In genomic region chr7:66387419-66387812, GRCm38 (mm10) we compare ENCODE assay signal across 8 mouse cellular contexts. TPM values are rescaled to one million over a fixed set of nuclear protein-coding genes. Genes with fewer than 3 reads are reported as not detected.
DNase-seq lines count a peak whose midpoint lies in the region; ATAC-seq lines count a peak whose summit lies in the region.

No protein-coding gene starts in this region.

- no peaks in the 10 kb centered on the region for H3K9me3 ChIP-seq in kidney, embryonic 16.5 days (ENCODE audit: low read length)
- H3K9me3 ChIP-seq in embryonic facial prominence, embryonic 12.5 days: no peaks in the 10 kb centered on the region
- H3K9me3 ChIP-seq in hindbrain, embryonic 15.5 days: no peaks in the 10 kb centered on the region
- no peaks in the 10 kb centered on the region for H3K9me3 ChIP-seq in midbrain, embryonic 11.5 days (ENCODE audit: control insufficient read depth, low read length)

- H3K4me3 ChIP-seq in kidney, embryonic 16.5 days (ENCODE audit: low read length): peak overlapping the region; percentile 80
- peak overlapping the region; percentile 66 for H3K4me3 ChIP-seq in embryonic facial prominence, embryonic 12.5 days
- H3K4me3 ChIP-seq in hindbrain, embryonic 15.5 days: peak overlapping the region; percentile 56
- H3K4me3 ChIP-seq in midbrain, embryonic 11.5 days (ENCODE audit: low read depth, low read length): peak overlapping the region; percentile 44

- ATAC-seq in kidney, embryonic 16.5 days (ENCODE audit: low FRiP score, low TSS enrichment): peak; percentile 1; the same call in 1 of the 2 replicates
- 0 out of 2 replicates have a peak, but pooled peaks have one; percentile 18 for ATAC-seq in embryonic facial prominence, embryonic 12.5 days (ENCODE audit: insufficient number of reproducible peaks, insufficient read depth, low FRiP score, low TSS enrichment)
- ATAC-seq in hindbrain, embryonic 15.5 days (ENCODE audit: low FRiP score, low read depth): no peak; the same call in 1 of the 2 replicates
- peak; percentile 40; the same call in 1 of the 2 replicates for ATAC-seq in midbrain, embryonic 11.5 days (ENCODE audit: low FRiP score)

- peak overlapping the region; percentile 90 for H3K4me2 ChIP-seq in kidney, embryonic 16.5 days (replicated peaks; ENCODE audit: low read depth, low read length)
- peak overlapping the region; percentile 73 for H3K4me2 ChIP-seq in embryonic facial prominence, embryonic 12.5 days (replicated peaks)
- peak overlapping the region; percentile 98 for H3K4me2 ChIP-seq in hindbrain, embryonic 15.5 days
- peak overlapping the region; percentile 84 for H3K4me2 ChIP-seq in midbrain, embryonic 11.5 days

- H3K36me3 ChIP-seq in kidney, embryonic 16.5 days (ENCODE audit: insufficient read depth, low read length): no peaks in the 10 kb centered on the region
- no peaks in the 10 kb centered on the region for H3K36me3 ChIP-seq in embryonic facial prominence, embryonic 12.5 days
- H3K36me3 ChIP-seq in hindbrain, embryonic 15.5 days: no peaks in the 10 kb centered on the region
- H3K36me3 ChIP-seq in midbrain, embryonic 11.5 days (ENCODE audit: control insufficient read depth, insufficient read depth, low read length): no peaks in the 10 kb centered on the region

- peaks cover 7% of the 10 kb centered on the region; the same call in 1 of the 2 replicates for H3K4me1 ChIP-seq in kidney, embryonic 16.5 days (ENCODE audit: insufficient read depth, low read length)
- H3K4me1 ChIP-seq in embryonic facial prominence, embryonic 12.5 days: no peaks in the 10 kb centered on the region
- H3K4me1 ChIP-seq in hindbrain, embryonic 15.5 days (replicated peaks): peaks cover 18% of the 10 kb centered on the region
- H3K4me1 ChIP-seq in midbrain, embryonic 11.5 days (ENCODE audit: control insufficient read depth, insufficient read depth, low read length): peaks cover 4% of the 10 kb centered on the region; the same call in 1 of the 2 replicates

- H3K27ac ChIP-seq in kidney, embryonic 16.5 days (ENCODE audit: low read length): peak overlapping the region; percentile 62
- no peak overlapping the region for H3K27ac ChIP-seq in embryonic facial prominence, embryonic 12.5 days
- peak overlapping the region; percentile 7; the same call in 1 of the 2 replicates for H3K27ac ChIP-seq in hindbrain, embryonic 15.5 days (replicated peaks)
- no peak overlapping the region for H3K27ac ChIP-seq in midbrain, embryonic 11.5 days (ENCODE audit: low read depth, low read length)

- 2% methylated on average over 13 of the region's 13 CpGs for WGBS in kidney, embryonic 16.5 days
- under 1% methylated on average over 13 of the region's 13 CpGs for WGBS in embryonic facial prominence, embryonic 12.5 days
- 1% methylated on average over 13 of the region's 13 CpGs for WGBS in hindbrain, embryonic 15.5 days
- 2% methylated on average over 13 of the region's 13 CpGs for WGBS in midbrain, embryonic 11.5 days

- peak overlapping the region; percentile 92 for H3K9ac ChIP-seq in kidney, embryonic 16.5 days (replicated peaks; ENCODE audit: low read length)
- H3K9ac ChIP-seq in embryonic facial prominence, embryonic 12.5 days: peak overlapping the region; percentile 81
- peak overlapping the region; percentile 53; the same call in 1 of the 2 replicates for H3K9ac ChIP-seq in hindbrain, embryonic 15.5 days
- H3K9ac ChIP-seq in midbrain, embryonic 11.5 days (ENCODE audit: low read length): peak overlapping the region; percentile 54

- no peaks in the 10 kb centered on the region for H3K27me3 ChIP-seq in kidney, embryonic 16.5 days (ENCODE audit: insufficient read depth, low read length)
- no peaks in the 10 kb centered on the region for H3K27me3 ChIP-seq in embryonic facial prominence, embryonic 12.5 days
- peaks cover 8% of the 10 kb centered on the region; the same call in 1 of the 2 replicates for H3K27me3 ChIP-seq in hindbrain, embryonic 15.5 days
- no peaks in the 10 kb centered on the region for H3K27me3 ChIP-seq in midbrain, embryonic 11.5 days (ENCODE audit: control insufficient read depth, insufficient read depth, low read length)

- DNase-seq in kidney, adult 11 months: no peak
- peak; percentile 91 for DNase-seq in midbrain, embryonic 11.5 days (ENCODE audit: low spot score, missing footprints)
- DNase-seq in urinary bladder, postnatal 10 days (ENCODE audit: low spot score): no peak
- no peak for DNase-seq in spleen, postnatal 14 days (ENCODE audit: low spot score in 2 of 2)
- no peak for DNase-seq in cerebellum, postnatal 14 days

RNA-seq across cellular contexts. Expression of gene Lrrk1, which starts 0.7 kb away (rescaled TPM):
- 16.7 and 18.1 TPM in 2 replicates for polyA plus RNA-seq in kidney, embryonic 16.5 days (2015; fragmentation: Nextera tagmentation; extraction: Ambion mirVana)
- polyA plus RNA-seq in embryonic facial prominence, embryonic 12.5 days (2016; fragmentation: Nextera tagmentation; extraction: Ambion mirVana): 12.2 and 12.4 TPM in 2 replicates
- polyA plus RNA-seq in hindbrain, embryonic 15.5 days (2015; fragmentation: Nextera tagmentation; extraction: Ambion mirVana): 3.4 and 4.6 TPM in 2 replicates
- 2.5 and 2.9 TPM in 2 replicates for polyA plus RNA-seq in midbrain, embryonic 11.5 days (2014; fragmentation: Nextera tagmentation; extraction: Ambion mirVana)

RNA-seq across cellular contexts. Expression of gene Gm10974, which starts 21.7 kb away (rescaled TPM):
- not detected in 2 replicates for polyA plus RNA-seq in kidney, embryonic 16.5 days (2015; fragmentation: Nextera tagmentation; extraction: Ambion mirVana)
- polyA plus RNA-seq in embryonic facial prominence, embryonic 12.5 days (2016; fragmentation: Nextera tagmentation; extraction: Ambion mirVana): not detected in 2 replicates
- polyA plus RNA-seq in hindbrain, embryonic 15.5 days (2015; fragmentation: Nextera tagmentation; extraction: Ambion mirVana): not detected in 2 replicates
- not detected in 2 replicates for polyA plus RNA-seq in midbrain, embryonic 11.5 days (2014; fragmentation: Nextera tagmentation; extraction: Ambion mirVana)

RNA-seq across cellular contexts. Expression of gene Aldh1a3, which starts 39.9 kb away (rescaled TPM):
- polyA plus RNA-seq in kidney, embryonic 16.5 days (2015; fragmentation: Nextera tagmentation; extraction: Ambion mirVana): 43.4 and 48.6 TPM in 2 replicates
- polyA plus RNA-seq in embryonic facial prominence, embryonic 12.5 days (2016; fragmentation: Nextera tagmentation; extraction: Ambion mirVana): 39.5 and 56.9 TPM in 2 replicates
- polyA plus RNA-seq in hindbrain, embryonic 15.5 days (2015; fragmentation: Nextera tagmentation; extraction: Ambion mirVana): 2.1 and 2.9 TPM in 2 replicates
- polyA plus RNA-seq in midbrain, embryonic 11.5 days (2014; fragmentation: Nextera tagmentation; extraction: Ambion mirVana): 0.41 and 0.72 TPM in 2 replicates

Comparison
In these comparisons a context has a peak if more than half of its experiments do, and no peak if none do; other contexts are left out.
1. H3K27ac ChIP-seq: peak in kidney, embryonic 16.5 days (single experiment) and hindbrain, embryonic 15.5 days (single experiment); none in embryonic facial prominence, embryonic 12.5 days (single experiment) and midbrain, embryonic 11.5 days (single experiment).
2. RNA of gene Aldh1a3, which starts 39.9 kb away (polyA plus RNA-seq): 39.5 to 56.9 TPM in embryonic facial prominence, embryonic 12.5 days and 43.4 to 48.6 TPM in kidney, embryonic 16.5 days; 2.1 to 2.9 TPM in hindbrain, embryonic 15.5 days and 0.41 to 0.72 TPM in midbrain, embryonic 11.5 days; every median in the first group is over 10 times any median in the second.
3. Peak in every context shown above with its lines, with median percentiles within 50 percentile points of each other: H3K4me2 ChIP-seq, H3K4me3 ChIP-seq and H3K9ac ChIP-seq.